Mouse (Mus musculus) G1E (cell line): ENCODE data around the gene Sox18. TPM values are rescaled to one million over a fixed set of nuclear protein-coding genes. Genes with fewer than 3 reads are reported as not detected.

Experiments
- ATAC-seq: 2 replicates; pipeline ENCODE4 v1.8.0; 2016; ENCODE audit warnings: mild to moderate bottlenecking; ENCODE audit not compliant: insufficient number of reproducible peaks, poor library complexity, low FRiP score, severe bottlenecking; ENCODE audit errors: extremely low read depth
- DNase-seq: peaks from one replicate; pipeline ENCODE4 v3.0.0; 2012; ENCODE audit warnings: low spot score
- H3K27me3 ChIP-seq: 2 replicates; pipeline ENCODE4 v1.6.1; 2012; ENCODE audit warnings: mild to moderate bottlenecking, low read length, inconsistent platforms; ENCODE audit not compliant: insufficient read depth
- H3K36me3 ChIP-seq: replicated peaks from 2 replicates; pipeline ENCODE3; 2012; ENCODE audit warnings: mild to moderate bottlenecking, inconsistent platforms
- H3K4me1 ChIP-seq: 2 replicates; pipeline ENCODE4 v1.6.1; 2012; ENCODE audit warnings: low read depth, low read length, inconsistent platforms, mixed read lengths; ENCODE audit not compliant: insufficient read depth
- H3K4me3 ChIP-seq: 2 replicates; pipeline ENCODE4 v1.5.1; 2012; ENCODE audit warnings: low read depth, mild to moderate bottlenecking, inconsistent platforms, low read length, moderate library complexity, mixed read lengths
- H3K9me3 ChIP-seq: replicated peaks from 2 replicates; pipeline ENCODE4 v1.6.1; 2012; ENCODE audit warnings: inconsistent platforms
- CTCF ChIP-seq: IDR thresholded peaks from 2 replicates; pipeline ENCODE4 v1.5.1; 2012; ENCODE audit warnings: low read depth, low read length, inconsistent platforms, mixed read lengths
- GATA1 ChIP-seq: IDR thresholded peaks from 2 replicates; pipeline ENCODE4 v1.6.1; 2012; ENCODE audit warnings: borderline replicate concordance, low read length, inconsistent platforms, mixed read lengths
- GATA2 ChIP-seq: IDR thresholded peaks from 2 replicates; pipeline ENCODE4 v1.6.1; 2012; ENCODE audit warnings: low read depth, low read length, inconsistent platforms, borderline replicate concordance
- POLR2AphosphoS5 ChIP-seq: IDR thresholded peaks from 2 replicates; pipeline ENCODE4 v1.6.1; 2012; ENCODE audit warnings: low read depth, low read length, inconsistent platforms; ENCODE audit not compliant: insufficient replicate concordance
- TAL1 ChIP-seq: conservative IDR thresholded peaks from 2 replicates; pipeline ENCODE4 v1.6.1; 2012; ENCODE audit warnings: low read depth, low read length, inconsistent platforms, mixed read lengths
- polyA plus RNA-seq: library from polyadenylated mRNA; stranded (reverse); fragments of >175 nt; gene quantifications from 2 replicates; pipeline ENCODE4 v1.2.3, GENCODE M21; 2012
- total RNA-seq, 2 experiments: library from RNA; stranded (forward) in 1 of 2; stranded (reverse) in 1 of 2; fragments of 200-1000 nt in 1 of 2; fragments of >200 nt in 1 of 2; fragmentation: Nextera tagmentation in 1 of 2; gene quantifications; 2 replicates each; pipeline ENCODE4 v1.2.3; 2014 to 2017

Gene Sox18
- total and polyA plus RNA-seq, 3 experiments: 0.05 TPM; not detected in 2

DNA sequence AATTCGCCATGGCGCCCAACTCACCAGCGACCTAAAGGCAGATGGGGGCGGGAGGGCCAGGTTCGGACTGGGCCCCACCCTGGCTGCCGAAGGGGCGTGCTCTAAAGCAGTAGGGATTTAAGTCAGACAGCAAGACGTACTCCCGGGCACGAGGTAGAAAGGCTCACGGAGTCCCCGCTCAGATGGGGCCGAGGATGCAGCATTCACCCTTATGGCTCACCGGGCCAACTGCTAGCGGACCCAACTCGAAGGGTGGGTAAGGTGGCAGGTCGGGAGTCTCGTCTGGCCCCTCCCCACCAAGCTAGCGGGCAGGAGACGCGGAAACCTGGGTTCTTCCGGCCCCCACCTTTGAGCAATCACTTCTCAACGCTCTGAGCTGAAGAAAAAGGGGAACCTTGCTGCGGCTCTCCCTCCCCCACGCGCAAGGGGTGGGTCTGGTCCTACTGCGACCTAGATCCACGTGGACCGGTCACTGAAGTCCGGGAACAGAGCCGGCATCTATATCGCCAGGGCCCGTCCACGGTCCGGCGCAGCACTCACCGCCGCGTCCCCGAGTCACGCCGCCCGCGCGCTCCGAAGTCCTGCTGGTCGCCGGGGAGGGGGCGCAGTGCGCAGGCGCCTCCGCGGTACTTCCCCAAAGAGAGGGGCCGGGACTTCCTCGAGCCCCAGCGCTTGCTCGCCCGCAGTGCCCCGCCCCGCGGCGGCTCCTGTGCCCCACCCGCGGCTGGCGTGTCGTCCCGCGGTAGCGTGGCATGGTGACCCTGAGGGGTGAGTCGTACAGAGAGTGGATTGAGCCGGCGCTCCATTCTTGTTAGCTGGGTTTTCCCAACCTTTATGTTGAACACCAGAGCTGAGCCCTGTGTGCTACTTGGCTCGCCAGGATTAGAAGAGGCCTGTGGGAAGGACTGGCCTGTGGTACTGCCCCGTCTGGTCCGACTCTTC is 22.2 kb upstream of the Sox18 start, which contains the start of gene Rgs19:
Gene Rgs19 (minus strand): TSS at position 639 of the 942 bp plus-strand sequence.
- DNase-seq (peak; percentile 90), ATAC-seq (peak; percentile 59)
- peak within 1 kb of the TSS; percentile 73 for H3K4me3 ChIP-seq
- peaks cover 38% of the 10 kb centered on the region for H3K27me3 ChIP-seq
- no peaks in the 10 kb centered on the region for H3K9me3 ChIP-seq
- peaks cover 37% of the 10 kb centered on the region for H3K36me3 ChIP-seq
- peaks cover 38% of the 10 kb centered on the region for H3K4me1 ChIP-seq
- TF ChIP-seq TAL1: no peak
- no peak for TF ChIP-seq GATA2
- no peak for TF ChIP-seq GATA1
- no peak for TF ChIP-seq CTCF
- TF ChIP-seq POLR2AphosphoS5: no peak

DNA sequence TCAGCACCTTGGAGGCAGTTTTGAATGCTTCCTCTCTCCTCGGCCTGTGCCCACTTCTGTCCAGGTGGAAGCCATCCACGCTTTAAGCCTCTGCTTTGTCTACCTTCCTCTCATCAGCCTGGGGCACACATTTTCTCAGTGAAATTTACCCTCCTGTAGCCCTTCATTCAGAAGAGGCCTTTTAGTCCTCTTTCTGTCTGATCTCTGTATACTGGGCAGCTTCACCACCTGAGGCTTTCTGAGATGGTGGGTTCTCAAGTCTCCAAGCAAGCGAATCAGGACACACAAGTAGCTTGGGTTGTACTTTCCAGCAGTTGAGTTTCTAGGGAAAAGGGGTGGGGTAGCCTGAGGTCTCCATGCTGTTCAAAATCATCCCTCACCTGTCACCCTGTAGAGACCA is 20.9 kb upstream of the Sox18 start:
- H3K4me1 ChIP-seq: peaks cover 36% of the 10 kb centered on the region
- H3K27me3 ChIP-seq: peaks cover 38% of the 10 kb centered on the region
- TF ChIP-seq TAL1 (no peak), POLR2AphosphoS5 (no peak), GATA2 (no peak)
- H3K36me3 ChIP-seq: peaks cover 49% of the 10 kb centered on the region
- DNase-seq (no peak), ATAC-seq (no peak)
- H3K9me3 ChIP-seq: no peaks in the 10 kb centered on the region
- H3K4me3 ChIP-seq: no peak overlapping the region; the same call in 1 of the 2 replicates

DNA sequence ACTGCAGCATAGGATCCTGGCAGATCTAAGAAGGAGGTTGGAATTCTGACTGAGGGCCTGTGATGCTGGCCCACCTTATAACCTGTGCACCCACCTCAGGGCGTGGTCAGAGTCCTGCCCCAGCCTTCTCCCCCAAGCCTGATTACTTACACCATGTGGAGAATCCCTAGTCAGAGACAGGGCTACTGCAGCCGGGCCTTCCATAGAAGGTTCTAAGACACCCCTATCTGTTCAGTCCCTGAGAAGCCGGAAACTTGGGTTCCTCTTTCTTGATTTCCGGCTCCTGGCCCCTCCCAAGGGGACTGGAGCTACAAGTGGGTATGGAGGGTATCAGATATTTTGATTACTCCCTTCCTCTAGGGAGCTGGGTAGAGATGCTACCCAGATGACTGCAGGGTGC is 20.1 kb upstream of the Sox18 start:
- ATAC-seq: peak; percentile 36; the same call in 1 of the 2 replicates
- Histone ChIP-seq H3K4me1 (peaks cover 36% of the 10 kb centered on the region), H3K36me3 (peaks cover 56% of the 10 kb centered on the region), H3K27me3 (peaks cover 32% of the 10 kb centered on the region), H3K4me3 (peak overlapping the region; percentile 28; the same call in 1 of the 2 replicates), H3K9me3 (no peaks in the 10 kb centered on the region)
- TF ChIP-seq GATA2 (no peak), TAL1 (no peak), POLR2AphosphoS5 (no peak)
- peak; percentile 51 for DNase-seq

DNA sequence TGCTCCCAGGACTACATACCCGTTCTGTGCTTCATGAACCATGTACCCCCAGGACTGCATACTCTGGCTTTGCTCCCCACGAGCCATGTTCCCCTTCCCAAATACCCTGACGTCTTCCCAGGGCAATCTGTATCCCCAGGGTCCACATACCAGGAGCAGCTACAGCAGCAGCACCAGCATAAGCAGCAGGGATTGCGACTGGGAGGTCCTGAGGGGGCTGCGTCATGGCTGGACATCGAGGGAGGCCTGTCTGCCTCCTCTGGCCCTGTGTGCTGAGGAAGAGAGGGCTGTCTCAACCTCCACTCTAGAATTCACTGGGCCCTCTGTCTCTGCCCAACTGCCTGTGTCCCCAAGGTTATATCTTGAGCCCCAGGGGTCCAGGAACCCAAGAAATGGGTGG is 19.6 kb upstream of the Sox18 start:
- Histone ChIP-seq H3K9me3 (no peaks in the 10 kb centered on the region), H3K4me3 (no peak overlapping the region; the same call in 1 of the 2 replicates), H3K27me3 (peaks cover 34% of the 10 kb centered on the region), H3K36me3 (peaks cover 58% of the 10 kb centered on the region), H3K4me1 (peaks cover 36% of the 10 kb centered on the region)
- no peak for TF ChIP-seq GATA1
- no peak for TF ChIP-seq POLR2AphosphoS5
- no peak for TF ChIP-seq CTCF
- no peak for TF ChIP-seq TAL1
- TF ChIP-seq GATA2: no peak
- ATAC-seq (no peak), DNase-seq (no peak)

DNA sequence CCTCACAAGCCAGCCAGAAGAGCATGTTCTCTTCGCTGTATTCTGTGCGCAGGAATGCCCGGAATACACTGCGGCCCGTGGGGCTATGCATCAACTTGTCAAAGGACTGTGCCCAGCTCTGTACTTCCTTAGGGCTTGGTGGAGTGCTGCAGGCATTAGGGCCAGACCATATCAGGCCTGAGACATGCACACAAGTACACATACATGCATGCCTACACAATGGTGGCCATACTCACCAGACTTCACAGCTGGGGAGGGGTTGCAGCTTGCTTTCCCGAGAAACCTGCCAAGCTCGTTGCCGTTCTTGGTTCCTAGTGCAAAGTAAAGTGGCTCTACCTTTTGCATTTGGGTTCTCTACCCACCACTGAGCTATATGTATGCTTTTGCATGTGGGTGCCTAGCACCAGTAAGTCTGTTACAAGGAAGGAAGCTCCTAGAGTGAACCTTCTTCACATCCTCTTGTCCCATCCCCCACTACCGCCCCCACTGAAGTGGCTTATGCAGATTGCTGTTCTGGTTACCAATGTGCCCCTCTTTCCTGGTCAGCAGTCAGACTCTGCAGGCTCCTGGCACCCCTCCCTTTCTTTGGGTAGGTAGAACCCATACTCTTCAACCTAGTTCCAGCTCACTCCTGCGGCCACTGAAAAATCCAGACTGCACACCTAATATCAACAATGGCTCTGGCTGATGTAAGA is 18.2 kb upstream of the Sox18 start:
- peaks cover 58% of the 10 kb centered on the region for H3K36me3 ChIP-seq
- peaks cover 36% of the 10 kb centered on the region for H3K4me1 ChIP-seq
- no peak overlapping the region for H3K4me3 ChIP-seq
- no peaks in the 10 kb centered on the region for H3K9me3 ChIP-seq
- DNase-seq (no peak), ATAC-seq (no peak)
- peaks cover 31% of the 10 kb centered on the region for H3K27me3 ChIP-seq
- TF ChIP-seq GATA1: no peak
- no peak for TF ChIP-seq GATA2
- no peak for TF ChIP-seq CTCF
- TF ChIP-seq TAL1: no peak
- no peak for TF ChIP-seq POLR2AphosphoS5

DNA sequence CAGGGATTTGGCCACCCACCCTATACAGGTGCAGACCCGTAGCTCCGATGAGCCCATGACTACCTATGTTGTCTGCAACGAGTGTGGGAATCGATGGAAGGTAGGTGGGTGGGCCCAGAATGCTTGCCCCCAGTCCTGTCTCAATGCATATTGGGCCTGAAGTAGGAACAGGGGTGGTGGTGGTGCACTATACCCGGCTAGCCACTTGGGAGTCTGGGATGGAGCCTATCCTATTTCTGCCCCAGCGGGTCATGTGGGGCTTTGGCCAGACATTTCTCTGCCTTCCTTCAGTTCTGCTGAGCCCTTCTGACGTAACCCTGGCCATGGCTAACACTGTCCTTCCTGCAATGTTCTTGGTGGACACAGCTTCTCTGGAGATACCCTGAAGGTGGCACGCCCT is 16.1 kb upstream of the Sox18 start:
- peaks cover 34% of the 10 kb centered on the region for H3K27me3 ChIP-seq
- H3K4me1 ChIP-seq: peaks cover 16% of the 10 kb centered on the region
- no peak for TF ChIP-seq TAL1
- no peak for TF ChIP-seq GATA2
- TF ChIP-seq GATA1: no peak
- no peak for TF ChIP-seq POLR2AphosphoS5
- H3K36me3 ChIP-seq: peaks cover 56% of the 10 kb centered on the region
- ATAC-seq (no peak), DNase-seq (no peak)
- no peak overlapping the region for H3K4me3 ChIP-seq
- no peaks in the 10 kb centered on the region for H3K9me3 ChIP-seq
